Mouse (Mus musculus) kidney, adult 9 months (tissue): ENCODE measurements around the gene Scarb1.

Experiments
- DNase-seq: peaks from one replicate; pipeline ENCODE4 v3.0.0; 2022

The Scarb1 gene

GRCm38 (mm10) chr5:125330656-125331055 lies 10.2 kb downstream of the Scarb1 start:
- no peak for DNase-seq

GRCm38 (mm10) chr5:125330191-125330590 lies 10.7 kb downstream of the Scarb1 start:
- DNase-seq = no peak

DNA sequence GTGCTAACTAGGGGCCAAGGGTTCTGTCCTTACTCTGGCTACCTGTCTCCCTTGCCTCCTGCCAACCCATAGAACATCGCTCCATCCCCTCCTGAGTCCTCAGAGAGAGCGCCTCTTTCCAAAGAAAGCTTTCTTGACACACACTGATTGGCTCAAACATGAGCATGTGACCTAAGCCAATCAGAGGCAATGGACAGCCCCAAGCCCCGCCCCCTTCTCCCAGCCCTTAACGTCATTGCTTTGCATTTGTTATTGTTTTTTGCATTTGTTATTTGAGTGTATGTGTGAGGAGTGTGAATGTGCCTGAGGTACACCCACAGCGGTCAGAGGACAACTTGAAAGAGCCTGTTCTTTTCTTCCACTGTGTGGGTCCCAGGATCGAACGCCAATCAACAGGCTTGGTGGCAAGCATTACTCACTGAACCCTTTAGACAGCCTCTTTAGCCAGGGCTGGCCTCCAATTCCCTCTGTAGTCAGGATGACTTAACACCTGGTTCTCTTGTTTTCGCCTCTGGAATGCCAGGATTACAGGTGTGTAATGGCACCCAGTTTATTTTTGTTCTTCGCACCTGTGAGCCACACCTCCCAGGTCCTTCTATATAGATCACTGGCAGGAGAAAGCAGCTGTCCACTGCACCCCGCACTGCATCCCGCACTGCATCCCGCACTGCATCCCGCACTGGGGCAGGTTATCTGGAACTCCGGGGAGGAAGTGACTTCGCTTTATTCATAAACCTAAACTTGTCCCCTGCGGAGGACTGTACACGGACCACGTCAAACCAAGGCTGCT lies 13.1 kb downstream of the Scarb1 start:
- DNase-seq = no peak

DNA sequence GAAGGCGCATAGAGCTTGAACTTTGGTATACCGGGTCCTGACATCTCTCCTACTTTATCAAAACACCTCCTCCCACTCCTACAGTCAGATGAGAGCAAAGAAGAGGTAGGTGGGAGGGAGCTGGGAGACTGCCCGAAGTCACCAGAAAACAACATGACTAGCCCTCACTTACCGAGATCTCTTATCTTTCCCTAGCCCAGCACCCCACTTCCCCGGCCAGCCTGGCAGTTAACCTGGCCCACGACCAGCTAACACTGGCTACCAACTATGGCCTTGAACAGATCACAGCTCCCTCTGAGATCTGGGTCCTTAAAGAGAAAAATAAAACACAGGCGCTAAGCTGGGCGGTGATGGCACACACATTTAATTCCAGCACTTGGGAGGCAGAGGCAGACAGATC lies 14.5 kb downstream of the Scarb1 start:
- DNase-seq = no peak

DNA sequence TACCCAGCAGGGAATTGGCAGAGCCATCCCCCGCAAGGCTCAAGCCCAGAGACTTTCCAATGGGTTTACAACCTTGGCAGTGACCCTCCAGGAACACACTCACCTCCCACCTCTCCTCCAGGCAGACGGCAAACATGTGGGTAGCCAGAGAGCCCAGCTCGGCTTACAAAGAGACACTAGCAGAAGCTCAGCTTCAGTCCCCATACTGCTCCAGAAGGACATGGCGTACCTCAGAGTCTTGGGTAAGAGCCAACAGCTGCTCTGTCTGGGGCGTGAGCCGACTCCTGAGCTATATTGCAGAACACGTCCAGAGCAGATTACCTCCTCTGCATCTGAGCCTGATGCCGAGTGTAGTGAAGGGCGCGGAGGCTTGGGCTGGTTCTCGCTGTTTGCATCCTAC lies 15.0 kb downstream of the Scarb1 start:
- DNase-seq = no peak

DNA sequence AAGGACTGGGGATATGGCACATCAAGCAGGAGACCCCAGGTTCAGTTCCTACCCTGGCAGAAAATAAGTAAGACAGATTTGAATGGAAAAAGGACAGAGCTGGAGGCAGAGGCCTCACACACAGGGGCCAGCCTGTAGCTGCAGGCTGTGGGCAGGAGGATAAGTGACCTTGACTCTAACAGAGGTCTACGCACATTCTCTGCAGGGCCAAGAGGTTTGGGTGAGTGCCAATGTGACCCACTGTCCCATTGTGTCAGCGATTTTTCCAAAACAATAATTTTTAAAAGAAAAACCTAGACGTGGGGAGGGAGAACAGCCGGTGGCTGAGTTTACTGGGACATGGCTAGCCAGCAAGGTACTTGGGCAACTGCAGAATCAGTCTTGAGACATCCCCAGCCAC lies 15.6 kb downstream of the Scarb1 start:
- DNase-seq = no peak

- DNase-seq = no peak
Measured at GRCm38 (mm10) chr5:125323939-125324480, 16.9 kb downstream of the Scarb1 start.

- DNase-seq = no peak
Measured at GRCm38 (mm10) chr5:125323128-125323527, 17.8 kb downstream of the Scarb1 start.

- no peak for DNase-seq
Measured at GRCm38 (mm10) chr5:125321836-125322235, 19.1 kb downstream of the Scarb1 start.

- DNase-seq = peak; percentile 69
Measured at GRCm38 (mm10) chr5:125319057-125319800, 21.7 kb downstream of the Scarb1 start.

GRCm38 (mm10) chr5:125317953-125318352 lies 22.9 kb downstream of the Scarb1 start:
- DNase-seq = no peak

- no peak for DNase-seq
Measured at GRCm38 (mm10) chr5:125317296-125317695, 23.6 kb downstream of the Scarb1 start.

GRCm38 (mm10) chr5:125316771-125317170 lies 24.1 kb downstream of the Scarb1 start:
- no peak for DNase-seq

DNA sequence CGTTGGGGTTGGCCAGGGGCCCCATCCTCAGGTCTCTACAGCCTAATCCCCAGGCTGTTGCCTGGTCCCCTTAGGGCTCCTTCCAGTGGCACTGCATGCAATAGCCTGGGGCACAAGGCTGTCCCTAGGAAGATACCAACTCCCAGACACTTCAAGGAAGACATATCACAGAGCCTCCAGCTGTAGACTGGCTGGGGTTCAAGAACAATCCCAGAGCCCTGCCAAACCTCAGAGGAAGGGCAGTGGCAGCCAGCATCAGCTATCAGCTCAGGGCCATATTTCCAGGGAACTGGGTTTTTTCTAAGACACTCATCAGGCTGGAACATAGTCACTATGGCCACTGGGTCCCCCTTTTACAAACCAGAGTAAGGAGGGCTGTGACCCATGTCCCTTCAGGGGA lies 25.8 kb downstream of the Scarb1 start:
- DNase-seq = no peak

GRCm38 (mm10) chr5:125313991-125314390 lies 26.9 kb downstream of the Scarb1 start:
- DNase-seq = no peak

- peak; percentile 83 for DNase-seq
Measured at GRCm38 (mm10) chr5:125312970-125313597, 27.8 kb downstream of the Scarb1 start.

- no peak for DNase-seq
Measured at GRCm38 (mm10) chr5:125310986-125311385, 29.9 kb downstream of the Scarb1 start.

GRCm38 (mm10) chr5:125309193-125309592 lies 31.7 kb downstream of the Scarb1 start:
- DNase-seq = no peak

DNA sequence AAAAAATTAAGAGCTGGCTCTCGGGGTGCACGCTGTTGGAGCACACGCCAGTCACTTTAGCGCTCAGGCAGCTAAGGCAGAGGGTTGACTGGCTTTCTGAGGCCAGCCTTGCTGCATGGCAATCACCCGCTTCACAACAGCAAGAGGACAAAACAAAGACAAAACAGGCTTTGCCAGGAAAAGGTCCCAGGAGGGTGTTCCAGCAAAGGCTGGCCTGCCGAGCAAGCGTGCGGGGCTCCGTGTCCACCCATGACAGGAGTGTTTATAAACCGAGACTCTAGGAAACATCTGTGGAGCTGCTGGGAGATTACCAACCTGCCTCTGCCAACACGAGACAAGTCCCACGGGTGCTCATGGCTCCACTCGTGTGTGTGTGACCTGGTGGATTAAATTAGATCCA lies 34.1 kb downstream of the Scarb1 start:
- DNase-seq = no peak

- DNase-seq = no peak
Measured at GRCm38 (mm10) chr5:125306372-125306771, 34.5 kb downstream of the Scarb1 start.

- no peak for DNase-seq
Measured at GRCm38 (mm10) chr5:125305229-125306081, 35.4 kb downstream of the Scarb1 start.

GRCm38 (mm10) chr5:125304245-125304856 lies 36.5 kb downstream of the Scarb1 start:
- DNase-seq = peak; percentile 40
